7 mouse cellular contexts compared by ENCODE assay signal in genomic region chrX:53024268-53024667, GRCm38 (mm10). TPM values are rescaled to one million over a fixed set of nuclear protein-coding genes. Genes with fewer than 3 reads are reported as not detected.
DNase-seq lines count a peak whose midpoint lies in the region; ATAC-seq and TF ChIP-seq lines count a peak whose summit lies in the region.
"Not testable (repeated sequence)": the region's sequence is repeated elsewhere in the genome, so short reads cannot be mapped to it uniquely, and the experiment has no call there.

No protein-coding gene starts in this region.

- peak in 1 of 2 experiments; percentile 68; a peak in 2 of 4 replicates for TF ChIP-seq CTCF in CH12.LX (conservative IDR thresholded peaks at IDR 0.05 in 1 of 2, IDR thresholded peaks at IDR 0.05 in 1 of 2; ENCODE audit: low read depth in 2 of 2, low read length in 2 of 2)
- TF ChIP-seq CTCF in liver, adult 2 months (IDR thresholded peaks at IDR 0.05; ENCODE audit: low read depth, low read length): peak; percentile 31; the same call in 1 of the 2 replicates

- H3K79me2 ChIP-seq in CH12.LX (replicated peaks; ENCODE audit: control insufficient read depth, extremely low read depth, insufficient read depth, poor library complexity, severe bottlenecking); liver, adult 2 months (ENCODE audit: control insufficient read depth, insufficient read depth, low read length): not testable (repeated sequence)

- TF ChIP-seq EP300 in CH12.LX (IDR thresholded peaks at IDR 0.05; ENCODE audit: low read length): not testable (repeated sequence)

- not testable (repeated sequence) for ATAC-seq in forebrain, embryonic 11.5 days (replicated peaks; ENCODE audit: low FRiP score)
- ATAC-seq in midbrain, embryonic 11.5 days (ENCODE audit: low FRiP score): peak; percentile 24; the same call in 1 of the 2 replicates

- H3K9me3 ChIP-seq in CH12.LX (replicated peaks; ENCODE audit: low read length); forebrain, embryonic 11.5 days (ENCODE audit: control insufficient read depth, low read length); midbrain, embryonic 11.5 days (ENCODE audit: control insufficient read depth, low read length): not testable (repeated sequence)

- not testable (repeated sequence) for H3K27ac ChIP-seq in CH12.LX (ENCODE audit: insufficient read depth, low read depth); forebrain, embryonic 11.5 days (ENCODE audit: low read depth, low read length); liver, adult 2 months (replicated peaks; ENCODE audit: insufficient read depth, low read depth, low read length); midbrain, embryonic 11.5 days (ENCODE audit: low read depth, low read length)

- not testable (repeated sequence) for H3K4me1 ChIP-seq in CH12.LX (ENCODE audit: control insufficient read depth in 1 of 2, insufficient read depth in 2 of 2); forebrain, embryonic 11.5 days (replicated peaks; ENCODE audit: control insufficient read depth, insufficient read depth, low read length); liver, adult 2 months (ENCODE audit: control insufficient read depth, insufficient read depth, low read length); midbrain, embryonic 11.5 days (ENCODE audit: control insufficient read depth, insufficient read depth, low read length)

- 25% methylated on average over 3 of the region's 3 CpGs for WGBS in forebrain, embryonic 11.5 days
- 15% methylated on average over 3 of the region's 3 CpGs for WGBS in liver, adult 2 months
- WGBS in midbrain, embryonic 11.5 days: 29% methylated on average over 3 of the region's 3 CpGs

- in situ Hi-C loops in CH12.LX (cut with MboI; ENCODE audit: low pct_ligation_motif_present, low pct_unique_long_range_greater_than_20kb, low sequenced_read_pairs): loop anchor here (25.0 kb wide), 1 partner anchor 238 kb away; the partner anchor contains the start of genes Fam122b and Fam122c

- dilution Hi-C loops in CH12.LX (cut with MboI; ENCODE audit: extremely low pct_ligation_motif_present, extremely low pct_unique_long_range_greater_than_20kb, low sequenced_read_pairs): not testable (repeated sequence)

- TF ChIP-seq RAD21 in CH12.LX (IDR thresholded peaks at IDR 0.05; ENCODE audit: low read depth, low read length): peak; percentile 31

- peak; percentile 31 for DNase-seq in CH12.LX (ENCODE audit: extremely low read depth)
- DNase-seq in adrenal gland, postnatal 14 days: peak; percentile 45
- DNase-seq in forebrain, embryonic 11.5 days (ENCODE audit: low spot score): peak; percentile 51
- peak; percentile 24 for DNase-seq in heart, postnatal 4 days
- peak; percentile 35 for DNase-seq in kidney, postnatal 10 days
- DNase-seq in liver, adult 2 months (ENCODE audit: extremely low read depth, low read depth, low spot score): peak; percentile 28
- not testable (repeated sequence) for DNase-seq in midbrain, embryonic 11.5 days (ENCODE audit: low spot score, missing footprints)

- H3K36me3 ChIP-seq in CH12.LX (replicated peaks in 1 of 2; ENCODE audit: control insufficient read depth in 1 of 2, insufficient read depth in 1 of 2, low read length in 1 of 2): peaks cover 12 to 27% of the 10 kb centered on the region in 2 experiments
- H3K36me3 ChIP-seq in forebrain, embryonic 11.5 days (ENCODE audit: control insufficient read depth, insufficient read depth, low read length); liver, adult 2 months (ENCODE audit: control insufficient read depth, insufficient read depth, low read length); midbrain, embryonic 11.5 days (ENCODE audit: control insufficient read depth, insufficient read depth, low read length): not testable (repeated sequence)

- not testable (repeated sequence) for H3K4me2 ChIP-seq in CH12.LX (ENCODE audit: insufficient read depth, low read depth, poor library complexity, severe bottlenecking); forebrain, embryonic 11.5 days (ENCODE audit: low read depth, low read length, severe bottlenecking); midbrain, embryonic 11.5 days

- not testable (repeated sequence) for H3K27me3 ChIP-seq in CH12.LX (replicated peaks); forebrain, embryonic 11.5 days (ENCODE audit: control insufficient read depth, insufficient read depth, low read length); liver, adult 2 months (ENCODE audit: control insufficient read depth, insufficient read depth, low read length); midbrain, embryonic 11.5 days (ENCODE audit: control insufficient read depth, insufficient read depth, low read length)

- TF ChIP-seq POLR2A in CH12.LX (IDR thresholded peaks at IDR 0.05; ENCODE audit: low read depth, low read length); liver, adult 2 months (IDR thresholded peaks at IDR 0.05; ENCODE audit: extremely low read depth, insufficient read depth, low read length): not testable (repeated sequence)

- not testable (repeated sequence) for H3K4me3 ChIP-seq in CH12.LX (replicated peaks in 1 of 3; ENCODE audit: low read depth in 2 of 3, low read length in 2 of 3, poor library complexity in 1 of 3); forebrain, embryonic 11.5 days (ENCODE audit: low read depth, low read length); liver, adult 2 months (ENCODE audit: insufficient read depth, low read depth, low read length); midbrain, embryonic 11.5 days (ENCODE audit: low read depth, low read length)

- H3K9ac ChIP-seq in CH12.LX (ENCODE audit: insufficient read depth, low read depth); forebrain, embryonic 11.5 days (ENCODE audit: low read length); liver, adult 2 months (ENCODE audit: low read depth, low read length); midbrain, embryonic 11.5 days (ENCODE audit: low read length): not testable (repeated sequence)

TF ChIP-seq in CH12.LX, 34 proteins besides CTCF, POLR2A, EP300 and RAD21:
- TF ChIP-seq MXI1 (IDR thresholded peaks at IDR 0.05; ENCODE audit: low read depth, low read length) (peak; percentile 86), MAX (IDR thresholded peaks at IDR 0.05; ENCODE audit: low read length) (peak; percentile 96), USF1 (IDR thresholded peaks at IDR 0.05; ENCODE audit: low read depth, low read length) (peak; percentile 34), SMC3 (IDR thresholded peaks at IDR 0.05; ENCODE audit: low read depth, low read length) (peak; percentile 44), SIN3A (IDR thresholded peaks at IDR 0.05; ENCODE audit: low read length) (0 out of 2 replicates have a peak, but pooled peaks have one; percentile 40), MYC (IDR thresholded peaks at IDR 0.05; ENCODE audit: low read depth, low read length) (peak; percentile 98)

RNA-seq across cellular contexts. Expression of gene Hprt, which starts 36.3 kb away (rescaled TPM):
- total RNA-seq in CH12.LX (2012; rRNA removed): 200 and 212 TPM in 2 replicates
- 525 and 564 TPM in 2 replicates for total RNA-seq in CH12.LX (2014; rRNA removed)
- 355 and 382 TPM in 2 replicates for polyA plus RNA-seq in CH12.LX (2012; ENCODE audit: insufficient read length, low read depth)
- 85.7 and 90.5 TPM in 2 replicates for total RNA-seq in adrenal gland, postnatal 14 days (2021)
- polyA plus RNA-seq in forebrain, embryonic 11.5 days (2014; fragmentation: Nextera tagmentation; extraction: Ambion mirVana): 77.5 and 81.6 TPM in 2 replicates
- total RNA-seq in heart, postnatal 4 days (2021): 100 to 1,000 TPM; 105 to 128 TPM
- 50.3 and 56.2 TPM in 2 replicates for total RNA-seq in liver, adult 2 months (2014; rRNA removed)
- 11.9 and 16.7 TPM in 2 replicates for polyA plus RNA-seq in liver, adult 2 months (2012; rRNA removed)
- polyA plus RNA-seq in midbrain, embryonic 11.5 days (2014; fragmentation: Nextera tagmentation; extraction: Ambion mirVana): 75.3 and 76.5 TPM in 2 replicates
